Mouse (Mus musculus): ENCODE results near the gene Wdfy3. TPM values are rescaled to one million over a fixed set of nuclear protein-coding genes. Genes with fewer than 3 reads are reported as not detected.

Gene Wdfy3
- polyA plus RNA-seq, 1 experiment: 43.6 TPM

DNA sequence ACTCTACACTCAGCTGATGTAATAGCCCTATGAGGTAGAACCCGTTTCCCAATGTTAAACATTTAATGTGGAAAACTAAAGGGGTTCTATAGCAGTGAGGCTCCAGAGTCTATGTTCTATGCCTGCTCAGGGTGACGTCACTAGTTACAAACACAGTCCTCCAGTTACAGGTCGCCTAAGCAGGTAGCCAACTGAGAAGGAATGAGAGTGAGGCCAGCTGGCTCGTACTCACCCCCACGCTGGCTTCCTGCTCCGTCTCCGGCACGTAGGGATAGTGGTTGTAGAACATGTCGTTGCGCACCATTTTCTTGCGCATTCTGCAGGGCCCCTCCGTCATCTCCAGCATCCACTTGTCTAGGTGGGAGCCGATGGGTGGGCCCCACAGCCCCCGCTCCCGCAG is 187.5 kb downstream of the Wdfy3 start:
- TF ChIP-seq POLR2A (IDR thresholded peaks at IDR 0.05; ENCODE audit: extremely low read depth, insufficient read depth, low read length) (no peak), CTCF (IDR thresholded peaks at IDR 0.05; ENCODE audit: extremely low read depth, insufficient read depth, low read length) (no peak)
- Histone ChIP-seq H3K4me1 (ENCODE audit: control insufficient read depth, insufficient read depth, low read length) (no peaks in the 10 kb centered on the region; the same call in 1 of the 2 replicates), H3K4me3 (ENCODE audit: insufficient read depth, low read length) (no peak overlapping the region), H3K27ac (ENCODE audit: insufficient read depth, low read length) (no peak overlapping the region)

DNA sequence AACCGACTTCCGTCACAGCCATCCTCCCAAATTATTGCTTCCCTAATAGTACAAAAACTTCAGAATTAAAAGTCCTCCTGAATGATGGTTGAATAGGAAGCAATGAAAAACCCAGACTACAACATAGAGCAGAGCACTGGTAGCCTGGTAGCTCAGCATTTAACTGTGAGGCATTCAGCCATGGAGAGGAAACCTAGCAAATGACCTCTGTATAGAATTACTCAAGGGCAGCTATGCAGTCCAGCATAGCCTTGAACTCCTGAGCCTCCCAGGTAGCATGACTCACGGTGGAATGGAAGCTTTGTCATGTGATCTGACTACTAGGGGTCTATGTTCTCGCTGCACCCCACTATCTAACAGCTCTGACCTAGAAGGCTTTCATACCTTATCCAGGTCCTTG is 189.8 kb downstream of the Wdfy3 start:
- Histone ChIP-seq H3K4me1 (ENCODE audit: control insufficient read depth, insufficient read depth, low read length) (no peaks in the 10 kb centered on the region; the same call in 1 of the 2 replicates), H3K4me3 (ENCODE audit: insufficient read depth, low read length) (no peak overlapping the region), H3K27ac (ENCODE audit: insufficient read depth, low read length) (no peak overlapping the region)
- TF ChIP-seq POLR2A (IDR thresholded peaks at IDR 0.05; ENCODE audit: extremely low read depth, insufficient read depth, low read length) (no peak), CTCF (IDR thresholded peaks at IDR 0.05; ENCODE audit: extremely low read depth, insufficient read depth, low read length) (no peak)

DNA sequence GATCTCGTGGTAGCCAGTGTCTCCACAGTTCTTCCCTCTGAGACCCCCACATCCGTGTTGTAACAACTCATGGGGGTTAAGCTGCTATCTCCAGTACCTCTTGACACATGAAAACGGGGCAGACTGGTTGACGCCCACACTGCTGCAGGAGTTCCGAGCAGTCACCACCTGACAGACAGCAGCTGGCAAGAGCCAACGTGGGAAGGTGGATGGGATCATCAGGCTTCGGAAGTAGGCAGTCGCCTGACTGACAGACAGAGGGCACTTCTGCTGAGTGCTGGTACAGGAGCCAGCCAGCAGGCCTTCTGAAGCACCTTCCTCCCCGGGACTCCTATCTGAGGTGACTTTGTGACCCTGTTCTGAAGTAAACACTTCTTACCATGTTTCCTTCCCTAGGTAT is 191.3 kb downstream of the Wdfy3 start:
- no peak overlapping the region for H3K27ac ChIP-seq (ENCODE audit: insufficient read depth, low read length)
- no peaks in the 10 kb centered on the region; the same call in 1 of the 2 replicates for H3K4me1 ChIP-seq (ENCODE audit: control insufficient read depth, insufficient read depth, low read length)
- no peak overlapping the region for H3K4me3 ChIP-seq (ENCODE audit: insufficient read depth, low read length)
- TF ChIP-seq POLR2A (IDR thresholded peaks at IDR 0.05; ENCODE audit: extremely low read depth, insufficient read depth, low read length) (no peak), CTCF (IDR thresholded peaks at IDR 0.05; ENCODE audit: extremely low read depth, insufficient read depth, low read length) (no peak)

DNA sequence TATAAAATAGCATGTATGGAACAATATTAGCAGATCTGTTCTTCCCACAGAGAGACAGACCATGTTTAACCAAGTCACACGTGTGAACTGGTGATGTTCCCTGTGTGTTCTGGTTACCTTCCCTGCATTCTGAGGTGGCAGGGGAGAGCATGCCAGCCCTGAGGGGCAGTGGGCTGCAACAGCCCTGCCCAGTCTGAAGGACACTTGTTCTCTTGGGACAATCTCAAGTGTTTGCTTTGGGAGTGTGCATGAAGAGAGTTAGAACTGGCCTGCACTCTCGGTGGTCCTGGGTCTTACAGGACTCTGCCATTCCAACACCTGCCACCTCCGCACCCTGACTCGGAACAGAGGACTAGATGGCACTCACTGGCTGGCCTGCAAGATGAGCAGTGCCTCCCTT is 193.5 kb downstream of the Wdfy3 start:
- no peak for TF ChIP-seq POLR2A (IDR thresholded peaks at IDR 0.05; ENCODE audit: extremely low read depth, insufficient read depth, low read length)
- no peak for TF ChIP-seq CTCF (IDR thresholded peaks at IDR 0.05; ENCODE audit: extremely low read depth, insufficient read depth, low read length)
- H3K27ac ChIP-seq (ENCODE audit: insufficient read depth, low read length): no peak overlapping the region
- H3K4me3 ChIP-seq (ENCODE audit: insufficient read depth, low read length): no peak overlapping the region
- H3K4me1 ChIP-seq (ENCODE audit: control insufficient read depth, insufficient read depth, low read length): no peaks in the 10 kb centered on the region; the same call in 1 of the 2 replicates

DNA sequence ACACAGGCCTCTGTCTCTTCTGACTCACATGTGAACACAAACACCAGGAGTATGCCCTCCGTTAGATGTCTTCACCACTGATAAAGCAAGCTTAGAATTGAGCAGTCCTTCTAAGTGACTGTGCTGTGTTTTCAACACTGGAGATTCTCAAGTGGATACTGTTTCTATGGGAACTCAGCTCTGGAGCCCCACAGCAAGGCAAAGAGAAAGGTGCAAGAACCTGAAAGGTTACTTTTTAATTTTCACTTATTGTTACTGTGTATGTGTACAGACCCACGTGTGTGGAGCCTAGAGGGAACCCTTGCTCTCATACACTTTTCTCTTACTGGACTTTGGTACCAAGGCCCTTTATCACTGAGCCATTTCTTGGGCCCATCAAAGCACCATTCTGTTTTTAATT is 203.0 kb downstream of the Wdfy3 start:
- no peak overlapping the region for H3K4me3 ChIP-seq (ENCODE audit: insufficient read depth, low read length)
- no peaks in the 10 kb centered on the region for H3K4me1 ChIP-seq (ENCODE audit: control insufficient read depth, insufficient read depth, low read length)
- H3K27ac ChIP-seq (ENCODE audit: insufficient read depth, low read length): no peak overlapping the region
- TF ChIP-seq CTCF (IDR thresholded peaks at IDR 0.05; ENCODE audit: extremely low read depth, insufficient read depth, low read length) (no peak), POLR2A (IDR thresholded peaks at IDR 0.05; ENCODE audit: extremely low read depth, insufficient read depth, low read length) (no peak)

DNA sequence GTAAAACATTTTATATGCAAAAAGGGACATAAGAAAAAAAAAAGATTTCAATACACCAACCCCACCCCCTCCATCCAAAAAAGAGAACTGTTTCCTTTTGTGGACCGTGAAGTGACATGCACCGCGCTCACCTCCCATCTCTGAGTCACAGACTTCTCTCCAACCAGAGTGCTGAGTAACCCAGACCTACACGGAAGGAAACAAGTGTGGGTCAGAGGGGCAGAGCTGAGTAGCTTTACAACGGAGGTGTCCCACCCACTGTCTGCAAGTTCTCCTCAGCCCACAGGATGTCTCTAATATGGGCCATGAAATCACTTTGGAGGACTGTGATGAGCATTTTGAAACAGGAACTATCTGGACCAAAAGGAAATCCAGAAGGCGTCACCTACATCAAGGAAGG is 205.8 kb downstream of the Wdfy3 start:
- no peak for TF ChIP-seq POLR2A (IDR thresholded peaks at IDR 0.05; ENCODE audit: extremely low read depth, insufficient read depth, low read length)
- no peak for TF ChIP-seq CTCF (IDR thresholded peaks at IDR 0.05; ENCODE audit: extremely low read depth, insufficient read depth, low read length)
- H3K4me3 ChIP-seq (ENCODE audit: insufficient read depth, low read length): no peak overlapping the region
- no peak overlapping the region for H3K27ac ChIP-seq (ENCODE audit: insufficient read depth, low read length)
- no peaks in the 10 kb centered on the region for H3K4me1 ChIP-seq (ENCODE audit: control insufficient read depth, insufficient read depth, low read length)

DNA sequence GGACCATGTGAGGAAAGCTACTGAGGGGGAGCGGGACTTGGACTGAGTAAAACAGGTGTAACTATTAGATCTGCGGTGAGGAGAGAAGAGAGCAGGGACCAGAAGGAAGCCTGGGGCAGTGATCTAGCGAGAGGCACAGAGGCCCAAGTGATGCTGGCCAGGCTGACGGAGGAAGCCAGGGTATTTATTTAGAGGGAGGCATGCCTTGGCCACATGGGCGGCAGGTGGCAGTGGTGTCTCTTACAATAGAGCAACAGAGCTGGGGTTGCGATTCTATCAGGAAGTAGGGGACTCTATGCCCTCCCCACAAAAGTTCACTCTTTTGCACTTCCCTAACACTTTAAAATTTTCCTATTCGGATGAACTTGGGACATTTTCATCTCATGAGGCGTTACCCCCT is 207.1 kb downstream of the Wdfy3 start:
- H3K4me1 ChIP-seq (ENCODE audit: control insufficient read depth, insufficient read depth, low read length): no peaks in the 10 kb centered on the region
- H3K4me3 ChIP-seq (ENCODE audit: insufficient read depth, low read length): no peak overlapping the region
- H3K27ac ChIP-seq (ENCODE audit: insufficient read depth, low read length): no peak overlapping the region
- TF ChIP-seq POLR2A (IDR thresholded peaks at IDR 0.05; ENCODE audit: extremely low read depth, insufficient read depth, low read length) (no peak), CTCF (IDR thresholded peaks at IDR 0.05; ENCODE audit: extremely low read depth, insufficient read depth, low read length) (no peak)

DNA sequence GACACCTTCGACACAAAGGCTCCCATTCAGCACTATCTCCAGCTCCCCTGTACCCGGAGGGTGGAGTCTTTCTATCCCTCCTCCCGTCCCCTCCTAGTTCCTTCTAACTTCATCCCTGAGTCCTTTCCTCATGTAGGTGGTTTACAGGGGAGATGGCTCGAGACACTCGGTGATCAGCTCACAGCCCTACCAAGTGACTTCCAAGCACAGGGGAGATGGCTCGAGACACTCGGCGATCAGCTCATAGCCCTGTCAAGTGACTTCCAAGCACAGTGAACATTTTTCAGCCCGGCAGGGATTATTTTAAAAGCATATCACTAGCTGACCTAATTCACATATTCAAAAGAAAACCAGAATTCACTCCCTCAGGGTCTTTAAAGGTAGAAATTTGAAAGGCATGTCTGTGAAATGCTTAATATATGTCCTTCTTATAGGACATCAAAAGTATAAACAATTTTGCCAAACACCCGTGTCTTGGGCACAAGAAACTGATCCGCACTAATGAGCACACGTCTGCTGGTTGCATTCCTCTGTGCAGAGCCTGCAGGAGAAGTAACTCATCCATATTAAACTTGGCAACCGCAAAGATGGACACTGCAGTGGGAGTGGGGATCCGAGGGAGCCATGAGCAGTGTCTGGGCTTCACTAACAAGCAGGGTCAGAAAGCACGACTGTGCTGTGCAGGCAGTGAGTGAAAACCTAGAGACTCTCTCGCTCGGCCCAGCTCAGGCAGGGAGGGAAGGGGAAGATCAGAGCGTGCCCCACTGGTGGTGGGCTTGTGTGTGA is 207.7 kb downstream of the Wdfy3 start:
- no peak overlapping the region for H3K27ac ChIP-seq (ENCODE audit: insufficient read depth, low read length)
- H3K4me3 ChIP-seq (ENCODE audit: insufficient read depth, low read length): no peak overlapping the region
- TF ChIP-seq POLR2A (IDR thresholded peaks at IDR 0.05; ENCODE audit: extremely low read depth, insufficient read depth, low read length) (no peak), CTCF (IDR thresholded peaks at IDR 0.05; ENCODE audit: extremely low read depth, insufficient read depth, low read length) (no peak)

DNA sequence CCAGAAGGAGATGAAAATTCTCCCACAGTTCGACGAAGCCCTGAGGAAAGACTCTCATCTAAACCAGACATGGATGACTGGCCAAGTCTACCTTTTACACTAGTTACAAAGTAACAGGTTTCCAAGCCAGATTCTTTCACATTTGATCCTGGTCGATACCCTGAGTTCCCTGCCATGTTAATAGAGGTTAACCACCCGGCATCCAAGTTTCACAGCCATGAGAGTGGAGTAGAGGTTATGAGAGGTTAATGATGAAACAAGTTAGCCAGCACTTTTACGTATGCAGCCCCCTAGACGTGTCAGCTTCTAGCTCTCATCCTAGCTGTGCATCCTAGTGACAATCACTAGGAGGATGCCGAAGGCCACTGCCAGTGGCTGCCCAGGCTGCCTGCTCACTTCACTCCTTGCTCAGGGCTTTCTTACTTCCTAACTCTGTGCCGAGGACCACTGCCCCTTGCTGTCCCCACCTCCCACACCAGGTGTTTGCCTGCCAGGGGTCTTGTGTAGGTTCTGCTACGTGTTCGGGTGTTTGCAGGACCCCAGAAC is 210.8 kb downstream of the Wdfy3 start:
- no peak overlapping the region for H3K4me3 ChIP-seq (ENCODE audit: insufficient read depth, low read length)
- TF ChIP-seq CTCF (IDR thresholded peaks at IDR 0.05; ENCODE audit: extremely low read depth, insufficient read depth, low read length) (no peak), POLR2A (IDR thresholded peaks at IDR 0.05; ENCODE audit: extremely low read depth, insufficient read depth, low read length) (no peak)
- no peaks in the 10 kb centered on the region for H3K4me1 ChIP-seq (ENCODE audit: control insufficient read depth, insufficient read depth, low read length)
- H3K27ac ChIP-seq (ENCODE audit: insufficient read depth, low read length): no peak overlapping the region

More for the DNA sequence above, 207.7 kb downstream of the Wdfy3 start:
- H3K4me1 ChIP-seq (ENCODE audit: control insufficient read depth, insufficient read depth, low read length): no peaks in the 10 kb centered on the region

DNA sequence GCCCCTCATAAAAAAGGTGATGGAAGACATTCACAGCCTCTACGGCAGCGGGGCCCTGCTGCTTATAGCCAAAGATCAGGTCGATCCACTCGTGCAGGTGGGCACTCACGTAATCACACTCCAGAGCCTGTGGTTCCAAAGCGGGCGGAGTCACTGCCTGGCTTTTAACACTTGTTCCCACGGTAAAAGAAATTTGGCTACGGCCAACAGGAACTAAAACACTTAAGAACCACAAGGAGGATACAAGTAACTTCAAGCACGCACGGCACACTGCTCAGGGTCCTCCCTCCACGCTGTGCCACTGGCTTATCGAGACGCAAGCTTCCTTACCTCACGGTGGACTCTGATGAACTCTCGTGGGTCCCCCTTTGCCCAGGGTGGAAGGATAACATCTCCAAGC is 214.2 kb downstream of the Wdfy3 start:
- TF ChIP-seq POLR2A (IDR thresholded peaks at IDR 0.05; ENCODE audit: extremely low read depth, insufficient read depth, low read length) (no peak), CTCF (IDR thresholded peaks at IDR 0.05; ENCODE audit: extremely low read depth, insufficient read depth, low read length) (no peak)
- Histone ChIP-seq H3K27ac (ENCODE audit: insufficient read depth, low read length) (no peak overlapping the region), H3K4me1 (ENCODE audit: control insufficient read depth, insufficient read depth, low read length) (no peaks in the 10 kb centered on the region), H3K4me3 (ENCODE audit: insufficient read depth, low read length) (no peak overlapping the region)
